Mouse (Mus musculus): Measurements from ENCODE around the gene Pip5k1b. TPM values are rescaled to one million over a fixed set of nuclear protein-coding genes. Genes with fewer than 3 reads are reported as not detected.

Pip5k1b gene
- total RNA-seq (2014; fragmentation: Nextera tagmentation): 14.2 and 19.9 TPM in 2 replicates
- total RNA-seq (2017): 7.5 and 9.7 TPM in 2 replicates

- ATAC-seq (replicated peaks; ENCODE audit: poor library complexity, severe bottlenecking): peak; percentile 28
Observed at GRCm38 (mm10) chr19:24555466-24555903, at the start of gene Pip5k1b. TSS of gene Pip5k1b (minus strand) at chr19:24555872.

- ATAC-seq (replicated peaks; ENCODE audit: poor library complexity, severe bottlenecking): no peak
Observed at GRCm38 (mm10) chr19:24604105-24604504, 48.4 kb upstream of the Pip5k1b start.

GRCm38 (mm10) chr19:24603431-24603830 is 47.8 kb upstream of the Pip5k1b start:
- no peak for ATAC-seq (replicated peaks; ENCODE audit: poor library complexity, severe bottlenecking)

- ATAC-seq (replicated peaks; ENCODE audit: poor library complexity, severe bottlenecking): no peak
Observed at GRCm38 (mm10) chr19:24586726-24587125, 31.1 kb upstream of the Pip5k1b start.

- no peak for ATAC-seq (replicated peaks; ENCODE audit: poor library complexity, severe bottlenecking)
Observed at GRCm38 (mm10) chr19:24585171-24585570, 29.5 kb upstream of the Pip5k1b start.

GRCm38 (mm10) chr19:24583956-24584355 is 28.3 kb upstream of the Pip5k1b start:
- ATAC-seq (replicated peaks; ENCODE audit: poor library complexity, severe bottlenecking): no peak

- no peak for ATAC-seq (replicated peaks; ENCODE audit: poor library complexity, severe bottlenecking)
Observed at GRCm38 (mm10) chr19:24576125-24576524, 20.5 kb upstream of the Pip5k1b start.

- ATAC-seq (replicated peaks; ENCODE audit: poor library complexity, severe bottlenecking): no peak
Observed at GRCm38 (mm10) chr19:24571756-24572181, 16.1 kb upstream of the Pip5k1b start.

- ATAC-seq (replicated peaks; ENCODE audit: poor library complexity, severe bottlenecking): no peak
Observed at GRCm38 (mm10) chr19:24570969-24571368, 15.3 kb upstream of the Pip5k1b start.

GRCm38 (mm10) chr19:24557456-24557855 is 1.8 kb upstream of the Pip5k1b start:
- 0 out of 2 replicates have a peak, but pooled peaks have one; percentile 4 for ATAC-seq (replicated peaks; ENCODE audit: poor library complexity, severe bottlenecking)

- 0 out of 2 replicates have a peak, but pooled peaks have one; percentile 1 for ATAC-seq (replicated peaks; ENCODE audit: poor library complexity, severe bottlenecking)
Observed at GRCm38 (mm10) chr19:24556585-24556966, 904 bp upstream of the Pip5k1b start.

- ATAC-seq (replicated peaks; ENCODE audit: poor library complexity, severe bottlenecking): peak; percentile 72
Observed at GRCm38 (mm10) chr19:24555904-24556584, 372 bp upstream of the Pip5k1b start.

GRCm38 (mm10) chr19:24554911-24555465 is 684 bp downstream of the Pip5k1b start:
- no peak for ATAC-seq (replicated peaks; ENCODE audit: poor library complexity, severe bottlenecking)

GRCm38 (mm10) chr19:24554425-24554824 is 1.2 kb downstream of the Pip5k1b start:
- no peak for ATAC-seq (replicated peaks; ENCODE audit: poor library complexity, severe bottlenecking)

GRCm38 (mm10) chr19:24553291-24554075 is 2.2 kb downstream of the Pip5k1b start:
- no peak for ATAC-seq (replicated peaks; ENCODE audit: poor library complexity, severe bottlenecking)

- peak; percentile 54; the same call in 1 of the 2 replicates for ATAC-seq (replicated peaks; ENCODE audit: poor library complexity, severe bottlenecking)
Observed at GRCm38 (mm10) chr19:24552641-24553040, 3.0 kb downstream of the Pip5k1b start.

GRCm38 (mm10) chr19:24551196-24551954 is 4.3 kb downstream of the Pip5k1b start:
- no peak for ATAC-seq (replicated peaks; ENCODE audit: poor library complexity, severe bottlenecking)

- no peak for ATAC-seq (replicated peaks; ENCODE audit: poor library complexity, severe bottlenecking)
Observed at GRCm38 (mm10) chr19:24550778-24551177, 4.9 kb downstream of the Pip5k1b start.

- ATAC-seq (replicated peaks; ENCODE audit: poor library complexity, severe bottlenecking): no peak
Observed at GRCm38 (mm10) chr19:24550016-24550415, 5.7 kb downstream of the Pip5k1b start.

GRCm38 (mm10) chr19:24548337-24548736 is 7.3 kb downstream of the Pip5k1b start:
- ATAC-seq (replicated peaks; ENCODE audit: poor library complexity, severe bottlenecking): no peak

All from granulocyte monocyte progenitor cell, adult 5-6 weeks (primary cell).